Mouse (Mus musculus): ENCODE data around the gene Fbxl17. TPM values are rescaled to one million over a fixed set of nuclear protein-coding genes. Genes with fewer than 3 reads are reported as not detected.
A peak's percentile ranks its signal among the peaks of the same experiment; 100 is the strongest.

Fbxl17 gene
- polyA plus RNA-seq, 1 experiment from 2014 or later = 8.9 TPM

GRCm38 (mm10) chr17:63025238-63025637 lies 474.6 kb downstream of the Fbxl17 start:
- WGBS = 47% methylated on average over 15 of the region's 15 CpGs
- no peak overlapping the region for H3K4me2 ChIP-seq (ENCODE audit: low read length)
- no peak overlapping the region for H3K27ac ChIP-seq (ENCODE audit: low read depth, low read length)
- ATAC-seq (peak; percentile 68; the same call in 1 of the 2 replicates), DNase-seq (ENCODE audit: low spot score) (peak; percentile 36)
- H3K9ac ChIP-seq (ENCODE audit: low read length) = no peak overlapping the region
- H3K36me3 ChIP-seq (ENCODE audit: control insufficient read depth, insufficient read depth, low read length) = no peaks in the 10 kb centered on the region
- no peaks in the 10 kb centered on the region for H3K27me3 ChIP-seq (replicated peaks; ENCODE audit: control insufficient read depth, insufficient read depth, low read length)
- H3K4me3 ChIP-seq (ENCODE audit: low read depth, low read length) = no peak overlapping the region
- H3K9me3 ChIP-seq (replicated peaks; ENCODE audit: control insufficient read depth, low read length) = no peaks in the 10 kb centered on the region
- H3K4me1 ChIP-seq (ENCODE audit: control insufficient read depth, insufficient read depth, low read length) = peaks cover 3% of the 10 kb centered on the region; the same call in 1 of the 2 replicates

DNA sequence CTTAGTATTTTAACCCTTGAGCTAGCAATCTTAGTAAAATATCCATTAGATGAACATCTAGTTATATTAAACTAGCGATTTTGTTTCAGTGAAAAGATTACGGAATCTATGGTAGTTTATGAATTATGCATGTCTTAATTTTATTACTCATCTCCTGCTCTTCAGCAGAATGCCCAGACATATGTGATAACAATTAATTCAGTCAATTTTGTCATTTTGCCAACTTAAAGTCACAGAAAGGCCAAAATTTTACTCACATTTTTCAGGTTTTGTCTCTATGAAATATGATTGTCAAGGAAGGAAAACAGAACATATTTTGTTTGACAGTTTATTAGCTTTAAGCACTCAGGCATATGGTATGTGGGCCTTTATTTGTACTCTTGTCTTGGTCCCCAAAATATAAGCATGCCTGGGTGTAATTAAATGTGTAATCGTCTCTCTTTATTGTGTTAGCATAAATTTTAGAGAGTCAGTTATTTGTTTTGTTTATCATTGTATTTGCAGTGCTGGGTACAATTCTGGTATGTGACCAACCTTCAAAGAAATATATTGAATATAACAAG lies 482.1 kb downstream of the Fbxl17 start:
- no peaks in the 10 kb centered on the region for H3K9me3 ChIP-seq (replicated peaks; ENCODE audit: control insufficient read depth, low read length)
- WGBS = 74% methylated on average over 3 of the region's 3 CpGs
- peak; percentile 65 for DNase-seq (ENCODE audit: low spot score)

GRCm38 (mm10) chr17:63012571-63012923 lies 487.3 kb downstream of the Fbxl17 start:
- no peak overlapping the region for H3K27ac ChIP-seq (ENCODE audit: low read depth, low read length)
- H3K9me3 ChIP-seq (replicated peaks; ENCODE audit: control insufficient read depth, low read length) = no peaks in the 10 kb centered on the region
- no peaks in the 10 kb centered on the region for H3K27me3 ChIP-seq (replicated peaks; ENCODE audit: control insufficient read depth, insufficient read depth, low read length)
- H3K36me3 ChIP-seq (ENCODE audit: control insufficient read depth, insufficient read depth, low read length) = no peaks in the 10 kb centered on the region
- H3K9ac ChIP-seq (ENCODE audit: low read length) = no peak overlapping the region
- H3K4me2 ChIP-seq (ENCODE audit: low read length) = no peak overlapping the region
- 68% methylated on average over 3 of the region's 3 CpGs for WGBS
- ATAC-seq = no peak
- no peak overlapping the region for H3K4me3 ChIP-seq (ENCODE audit: low read depth, low read length)
- DNase-seq (ENCODE audit: low spot score) = no peak
- peaks cover 6% of the 10 kb centered on the region for H3K4me1 ChIP-seq (ENCODE audit: control insufficient read depth, insufficient read depth, low read length)

More for the DNA sequence above, 482.1 kb downstream of the Fbxl17 start:
- no peaks in the 10 kb centered on the region for H3K36me3 ChIP-seq (ENCODE audit: control insufficient read depth, insufficient read depth, low read length)
- no peak overlapping the region for H3K9ac ChIP-seq (ENCODE audit: low read length)
- H3K4me3 ChIP-seq (ENCODE audit: low read depth, low read length) = no peak overlapping the region
- H3K27me3 ChIP-seq (replicated peaks; ENCODE audit: control insufficient read depth, insufficient read depth, low read length) = no peaks in the 10 kb centered on the region
- ATAC-seq = peak; percentile 52; the same call in 1 of the 2 replicates
- H3K4me1 ChIP-seq (ENCODE audit: control insufficient read depth, insufficient read depth, low read length) = no peaks in the 10 kb centered on the region
- no peak overlapping the region for H3K4me2 ChIP-seq (ENCODE audit: low read length)
- no peak overlapping the region for H3K27ac ChIP-seq (ENCODE audit: low read depth, low read length)

GRCm38 (mm10) chr17:63011893-63012570 lies 487.8 kb downstream of the Fbxl17 start:
- no peak overlapping the region for H3K9ac ChIP-seq (ENCODE audit: low read length)
- no peaks in the 10 kb centered on the region for H3K27me3 ChIP-seq (replicated peaks; ENCODE audit: control insufficient read depth, insufficient read depth, low read length)
- no peak overlapping the region for H3K4me2 ChIP-seq (ENCODE audit: low read length)
- no peak for DNase-seq (ENCODE audit: low spot score)
- H3K4me1 ChIP-seq (ENCODE audit: control insufficient read depth, insufficient read depth, low read length) = peaks cover 6% of the 10 kb centered on the region
- H3K4me3 ChIP-seq (ENCODE audit: low read depth, low read length) = no peak overlapping the region
- WGBS = 84% methylated on average over 13 of the region's 13 CpGs
- no peak; the same call in 1 of the 2 replicates for ATAC-seq
- no peak overlapping the region for H3K27ac ChIP-seq (ENCODE audit: low read depth, low read length)
- H3K36me3 ChIP-seq (ENCODE audit: control insufficient read depth, insufficient read depth, low read length) = no peaks in the 10 kb centered on the region
- H3K9me3 ChIP-seq (replicated peaks; ENCODE audit: control insufficient read depth, low read length) = no peaks in the 10 kb centered on the region

DNA sequence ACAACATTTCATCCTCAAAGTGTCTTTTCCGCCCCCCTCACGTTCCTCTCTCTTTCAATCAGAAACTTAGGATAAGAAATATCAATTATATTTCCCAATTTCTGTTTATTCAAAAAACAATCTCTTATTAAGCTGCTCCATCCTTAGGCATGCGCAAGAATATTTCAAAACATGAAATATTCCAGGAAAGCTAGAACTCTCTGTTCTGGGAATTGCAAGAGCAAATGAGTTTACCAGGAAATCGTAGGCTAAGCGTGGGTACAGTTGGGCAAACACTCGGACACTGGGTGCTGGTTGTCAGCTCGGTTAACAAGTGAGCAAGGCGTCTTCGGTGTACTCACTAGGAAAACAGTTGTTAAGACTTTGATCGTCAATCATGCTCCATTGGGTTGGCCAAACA lies 489.0 kb downstream of the Fbxl17 start:
- Histone ChIP-seq H3K9ac (ENCODE audit: low read length) (no peak overlapping the region), H3K9me3 (replicated peaks; ENCODE audit: control insufficient read depth, low read length) (no peaks in the 10 kb centered on the region), H3K27ac (ENCODE audit: low read depth, low read length) (no peak overlapping the region), H3K36me3 (ENCODE audit: control insufficient read depth, insufficient read depth, low read length) (no peaks in the 10 kb centered on the region), H3K4me2 (ENCODE audit: low read length) (no peak overlapping the region), H3K27me3 (replicated peaks; ENCODE audit: control insufficient read depth, insufficient read depth, low read length) (no peaks in the 10 kb centered on the region), H3K4me1 (ENCODE audit: control insufficient read depth, insufficient read depth, low read length) (peaks cover 6% of the 10 kb centered on the region), H3K4me3 (ENCODE audit: low read depth, low read length) (no peak overlapping the region)
- 94% methylated on average over 10 of the region's 10 CpGs for WGBS
- ATAC-seq (no peak), DNase-seq (ENCODE audit: low spot score) (no peak)

DNA sequence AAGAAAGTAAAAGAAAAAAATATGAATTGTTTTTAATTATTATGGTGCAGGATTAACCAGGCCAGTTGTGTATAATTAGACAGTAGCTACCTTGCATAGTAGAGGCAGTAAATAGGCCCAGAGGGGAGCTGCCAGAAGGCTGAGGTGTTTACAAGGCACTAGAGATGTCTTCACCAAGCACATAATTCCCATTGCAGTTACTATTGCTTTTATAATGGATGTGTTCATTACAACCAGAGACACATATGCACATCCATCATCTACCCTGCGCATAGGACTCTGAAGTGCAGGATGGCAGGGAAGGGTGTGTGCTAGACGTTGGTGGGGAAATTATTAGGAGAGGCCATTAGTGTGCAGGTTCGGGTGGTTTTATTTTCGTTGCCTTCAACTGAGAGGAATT lies 491.0 kb downstream of the Fbxl17 start:
- Histone ChIP-seq H3K27ac (ENCODE audit: low read depth, low read length) (no peak overlapping the region), H3K36me3 (ENCODE audit: control insufficient read depth, insufficient read depth, low read length) (no peaks in the 10 kb centered on the region), H3K9me3 (replicated peaks; ENCODE audit: control insufficient read depth, low read length) (no peaks in the 10 kb centered on the region), H3K4me2 (ENCODE audit: low read length) (no peak overlapping the region), H3K27me3 (replicated peaks; ENCODE audit: control insufficient read depth, insufficient read depth, low read length) (no peaks in the 10 kb centered on the region), H3K9ac (ENCODE audit: low read length) (no peak overlapping the region), H3K4me1 (ENCODE audit: control insufficient read depth, insufficient read depth, low read length) (peaks cover 6% of the 10 kb centered on the region), H3K4me3 (ENCODE audit: low read depth, low read length) (no peak overlapping the region)
- DNase-seq (ENCODE audit: low spot score) (no peak), ATAC-seq (no peak)
- 78% methylated on average over 4 of the region's 4 CpGs for WGBS

GRCm38 (mm10) chr17:63008277-63008676 lies 491.5 kb downstream of the Fbxl17 start:
- H3K4me2 ChIP-seq (ENCODE audit: low read length) = no peak overlapping the region
- 50% methylated on average over 5 of the region's 5 CpGs for WGBS
- ATAC-seq = peak; percentile 15; the same call in 1 of the 2 replicates
- peaks cover 6% of the 10 kb centered on the region for H3K4me1 ChIP-seq (ENCODE audit: control insufficient read depth, insufficient read depth, low read length)
- no peak overlapping the region for H3K9ac ChIP-seq (ENCODE audit: low read length)
- no peaks in the 10 kb centered on the region for H3K27me3 ChIP-seq (replicated peaks; ENCODE audit: control insufficient read depth, insufficient read depth, low read length)
- H3K9me3 ChIP-seq (replicated peaks; ENCODE audit: control insufficient read depth, low read length) = no peaks in the 10 kb centered on the region
- H3K4me3 ChIP-seq (ENCODE audit: low read depth, low read length) = no peak overlapping the region
- DNase-seq (ENCODE audit: low spot score) = no peak
- H3K27ac ChIP-seq (ENCODE audit: low read depth, low read length) = no peak overlapping the region
- no peaks in the 10 kb centered on the region for H3K36me3 ChIP-seq (ENCODE audit: control insufficient read depth, insufficient read depth, low read length)

DNA sequence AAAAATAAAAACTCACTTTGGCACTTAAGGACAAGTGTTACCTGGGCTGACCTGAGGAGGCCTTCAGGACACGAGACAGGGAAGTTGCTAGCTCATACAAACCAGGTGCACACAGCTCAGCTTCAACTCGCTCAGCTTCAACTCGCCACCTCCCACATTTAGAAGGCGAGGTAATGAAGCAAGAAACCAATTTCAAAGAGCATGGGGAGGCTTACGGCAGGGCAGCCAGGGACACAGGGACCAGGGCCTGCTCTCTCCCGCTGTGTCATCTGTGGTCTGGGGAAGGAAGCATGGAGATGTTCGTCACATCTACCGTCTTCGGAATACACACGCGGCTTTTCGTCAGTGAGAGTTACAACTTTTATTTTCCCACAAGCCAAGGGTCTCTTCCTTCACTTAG lies 491.9 kb downstream of the Fbxl17 start:
- Histone ChIP-seq H3K4me3 (ENCODE audit: low read depth, low read length) (no peak overlapping the region), H3K36me3 (ENCODE audit: control insufficient read depth, insufficient read depth, low read length) (no peaks in the 10 kb centered on the region), H3K9me3 (replicated peaks; ENCODE audit: control insufficient read depth, low read length) (no peaks in the 10 kb centered on the region), H3K27me3 (replicated peaks; ENCODE audit: control insufficient read depth, insufficient read depth, low read length) (no peaks in the 10 kb centered on the region), H3K4me2 (ENCODE audit: low read length) (no peak overlapping the region), H3K4me1 (ENCODE audit: control insufficient read depth, insufficient read depth, low read length) (peaks cover 6% of the 10 kb centered on the region), H3K27ac (ENCODE audit: low read depth, low read length) (no peak overlapping the region), H3K9ac (ENCODE audit: low read length) (no peak overlapping the region)
- DNase-seq (ENCODE audit: low spot score) = no peak
- ATAC-seq = no peak
- WGBS = 59% methylated on average over 12 of the region's 12 CpGs
